Mouse (Mus musculus): ENCODE data around the gene Ank. TPM values are rescaled to one million over a fixed set of nuclear protein-coding genes. Genes with fewer than 3 reads are reported as not detected.

Gene Ank
- polyA plus RNA-seq, 1 experiment: 21.7 TPM

DNA sequence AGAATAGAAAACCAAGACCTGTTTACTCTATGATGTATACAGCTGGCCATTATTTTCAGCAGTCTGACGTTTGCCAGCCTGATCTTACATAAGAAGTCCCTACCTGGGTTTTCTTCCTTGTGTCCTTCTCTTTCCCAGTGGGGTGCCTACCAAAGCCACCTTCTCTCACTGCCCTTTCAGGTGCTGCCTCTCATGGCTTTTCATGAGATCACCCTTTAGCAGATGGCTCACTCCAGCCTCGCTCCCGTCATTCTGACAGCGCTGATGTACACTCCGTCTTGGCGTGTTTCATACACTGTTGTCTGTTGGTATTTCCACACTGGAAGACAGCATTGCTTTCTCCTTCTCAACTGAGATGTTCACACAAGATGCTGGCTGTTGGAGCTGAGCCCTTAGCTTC is 117.1 kb downstream of the Ank start:
- no peak for TF ChIP-seq GATA1 (IDR thresholded peaks at IDR 0.05; ENCODE audit: low read length)

DNA sequence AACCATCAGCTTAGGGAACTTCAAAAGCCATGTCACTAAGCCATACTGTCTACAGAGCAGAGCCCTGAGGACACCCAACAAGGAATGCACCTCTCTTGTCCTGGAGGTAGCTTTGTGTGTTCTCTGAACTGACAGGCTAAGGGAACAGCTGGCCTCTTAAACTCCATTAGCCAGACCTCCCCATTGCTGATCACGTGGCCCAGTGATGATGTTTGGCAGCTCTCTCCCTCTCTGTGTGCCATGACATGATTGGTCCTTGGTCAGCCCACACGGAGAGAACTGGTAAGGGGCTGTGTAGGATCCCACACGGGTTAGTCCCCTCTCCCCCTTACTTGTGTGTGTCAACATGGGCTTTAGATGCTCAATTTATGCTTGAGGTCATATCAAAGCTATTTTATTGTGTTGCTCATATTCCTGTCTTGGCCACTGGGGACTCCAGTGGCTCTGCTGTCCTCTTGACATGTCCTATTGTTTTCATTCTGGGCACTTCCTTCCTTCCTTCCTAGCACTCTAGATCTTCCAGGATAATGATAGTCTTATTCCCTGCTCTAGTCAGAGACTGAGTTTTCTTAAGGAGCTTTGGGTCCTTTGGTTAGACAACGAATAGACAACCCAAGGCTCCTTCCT is 119.1 kb downstream of the Ank start:
- no peak for TF ChIP-seq GATA1 (IDR thresholded peaks at IDR 0.05; ENCODE audit: low read length)

DNA sequence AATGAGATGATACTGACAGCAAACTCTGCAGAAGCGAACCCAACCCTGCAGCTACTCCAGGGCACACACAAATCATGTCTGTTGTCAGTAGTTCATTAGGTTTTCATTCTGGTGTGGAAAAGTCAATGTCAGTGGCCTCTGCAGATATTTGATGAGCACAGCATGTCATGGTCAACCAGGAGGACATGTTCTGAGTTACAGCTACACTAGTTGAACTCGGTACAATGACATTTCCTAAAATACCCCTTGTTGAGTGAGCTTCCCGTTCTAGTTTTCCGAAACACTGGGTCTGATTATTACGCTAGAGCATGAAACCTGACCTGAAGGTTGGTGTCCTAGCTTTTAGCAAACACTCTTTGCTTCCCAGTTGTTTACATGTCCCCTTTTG is 119.6 kb downstream of the Ank start:
- no peak for TF ChIP-seq GATA1 (IDR thresholded peaks at IDR 0.05; ENCODE audit: low read length)

DNA sequence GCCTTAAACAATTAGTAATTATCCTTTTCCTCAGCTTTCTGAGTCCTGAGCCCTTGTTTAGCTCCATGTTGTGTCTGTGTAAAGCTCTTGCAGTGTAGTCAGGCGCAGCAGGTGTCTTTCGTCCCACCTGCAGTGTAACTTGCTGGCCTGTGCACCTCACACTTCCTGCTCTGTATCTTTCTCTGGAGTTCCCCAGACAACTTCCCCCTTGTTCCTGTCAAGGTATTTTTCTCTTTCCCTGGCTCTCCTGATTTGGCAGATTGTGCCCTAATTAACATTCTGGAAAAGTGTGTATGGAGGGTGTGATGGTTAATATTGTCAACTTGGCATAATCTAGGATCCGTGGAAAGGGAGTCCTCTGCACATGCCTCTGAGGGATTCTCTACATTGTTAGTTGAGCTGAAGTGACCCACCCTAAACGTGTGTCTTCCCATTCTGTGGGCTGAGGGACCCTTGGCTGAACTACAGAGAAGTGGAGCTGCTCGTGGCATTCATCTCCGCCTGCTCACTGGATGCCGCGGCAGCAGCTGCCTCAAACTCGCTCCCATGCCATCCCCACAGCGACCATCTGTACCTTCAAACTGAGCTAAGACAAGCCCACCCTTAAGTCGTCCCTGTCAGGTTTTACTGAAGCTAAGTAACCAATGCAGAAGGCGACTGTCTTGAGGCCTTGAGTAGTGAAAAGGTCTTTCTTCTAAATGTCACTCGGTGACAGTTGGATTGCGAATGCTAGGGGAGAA is 121.8 kb downstream of the Ank start:
- TF ChIP-seq GATA1 (IDR thresholded peaks at IDR 0.05; ENCODE audit: low read length): no peak

DNA sequence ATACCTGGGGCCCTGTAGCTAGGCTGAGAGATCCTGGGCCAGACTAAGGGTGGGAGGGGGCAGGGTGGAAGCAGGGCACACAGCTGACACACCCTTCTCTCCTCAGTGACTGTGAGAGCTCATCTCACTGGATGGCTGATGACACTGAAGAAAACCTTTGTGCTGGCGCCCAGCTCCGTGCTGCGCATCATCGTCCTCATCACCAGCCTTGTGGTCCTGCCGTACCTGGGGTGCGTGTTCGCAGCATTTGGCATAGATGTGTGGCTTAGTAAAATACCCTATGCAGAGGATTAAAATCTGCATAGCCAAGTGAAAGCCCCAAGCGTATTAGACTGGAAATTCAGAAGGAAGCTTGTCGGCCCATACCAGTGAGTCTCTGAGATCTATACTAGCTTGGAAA is 124.3 kb downstream of the Ank start:
- TF ChIP-seq GATA1 (IDR thresholded peaks at IDR 0.05; ENCODE audit: low read length): no peak

DNA sequence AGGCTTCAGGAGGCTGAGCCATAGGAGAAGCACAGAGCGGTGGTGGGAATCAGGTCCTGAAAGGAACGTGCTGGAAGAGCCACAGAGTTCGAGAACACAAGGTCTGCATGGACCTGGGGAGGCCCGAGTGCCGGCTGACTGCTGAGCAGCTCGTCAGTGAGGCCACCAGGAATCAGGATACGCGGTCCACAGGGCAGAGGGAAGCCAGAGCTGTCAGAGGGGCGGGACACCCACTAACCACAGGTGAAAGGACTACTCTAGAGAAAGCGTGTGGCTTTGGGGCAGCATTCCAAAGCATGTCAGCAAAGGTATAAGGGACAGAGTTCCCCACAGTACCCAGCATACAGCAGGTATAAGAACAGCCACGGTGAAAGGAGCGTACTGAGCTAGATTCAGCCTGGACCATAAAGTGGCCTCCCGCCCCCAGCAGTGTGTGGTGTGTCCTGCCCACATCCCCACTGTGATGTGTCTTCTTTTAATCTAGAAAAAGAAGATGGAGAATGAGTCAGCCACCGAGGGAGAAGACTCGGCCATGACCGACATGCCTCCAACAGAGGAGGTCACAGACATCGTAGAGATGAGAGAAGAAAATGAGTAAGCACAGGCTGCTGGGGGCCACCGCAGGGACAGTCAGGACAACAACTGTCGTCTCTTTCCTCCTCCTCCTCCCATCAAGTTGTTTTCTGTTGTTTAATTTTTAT is 126.3 kb downstream of the Ank start:
- TF ChIP-seq GATA1 (IDR thresholded peaks at IDR 0.05; ENCODE audit: low read length): no peak

DNA sequence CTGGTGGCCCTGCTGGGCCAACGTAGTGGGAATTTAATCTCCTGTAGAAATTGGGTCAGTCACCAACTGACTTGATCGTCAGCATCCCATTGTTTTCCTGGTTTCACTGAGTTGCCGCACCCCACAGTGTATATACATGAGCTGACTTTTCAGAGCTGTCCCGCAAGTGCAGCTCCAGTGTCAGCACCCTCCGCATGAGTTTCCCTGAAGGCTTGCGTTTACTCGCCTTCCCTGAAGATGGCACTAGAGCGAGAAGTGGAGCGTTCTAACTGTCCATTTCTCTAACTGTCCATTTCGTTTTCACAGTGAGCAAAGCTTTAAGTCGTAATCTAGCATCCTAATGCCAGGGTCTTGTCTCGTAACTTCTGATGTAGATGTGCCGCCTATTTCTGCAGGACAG is 127.2 kb downstream of the Ank start:
- TF ChIP-seq GATA1 (IDR thresholded peaks at IDR 0.05; ENCODE audit: low read length): no peak

DNA sequence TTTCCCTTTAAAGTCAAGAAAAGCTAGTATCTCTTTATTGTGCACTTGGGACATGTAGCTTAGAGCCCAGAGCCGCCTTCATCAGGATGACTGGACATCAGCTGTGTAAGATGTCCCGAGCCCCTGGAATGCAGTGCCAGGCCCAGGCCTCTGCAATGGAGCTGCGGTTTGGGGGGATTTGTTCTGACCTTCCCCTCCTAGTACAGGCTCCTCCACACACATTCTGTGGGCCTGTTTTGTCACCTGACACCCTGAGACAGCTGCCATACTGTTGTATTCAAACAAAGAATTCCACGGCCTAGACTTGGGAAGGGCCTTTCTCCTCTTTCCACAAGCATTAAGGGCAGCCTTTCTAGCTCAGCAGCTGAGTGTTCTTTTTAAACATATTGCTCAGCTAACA is 128.5 kb downstream of the Ank start:
- no peak for TF ChIP-seq GATA1 (IDR thresholded peaks at IDR 0.05; ENCODE audit: low read length)

DNA sequence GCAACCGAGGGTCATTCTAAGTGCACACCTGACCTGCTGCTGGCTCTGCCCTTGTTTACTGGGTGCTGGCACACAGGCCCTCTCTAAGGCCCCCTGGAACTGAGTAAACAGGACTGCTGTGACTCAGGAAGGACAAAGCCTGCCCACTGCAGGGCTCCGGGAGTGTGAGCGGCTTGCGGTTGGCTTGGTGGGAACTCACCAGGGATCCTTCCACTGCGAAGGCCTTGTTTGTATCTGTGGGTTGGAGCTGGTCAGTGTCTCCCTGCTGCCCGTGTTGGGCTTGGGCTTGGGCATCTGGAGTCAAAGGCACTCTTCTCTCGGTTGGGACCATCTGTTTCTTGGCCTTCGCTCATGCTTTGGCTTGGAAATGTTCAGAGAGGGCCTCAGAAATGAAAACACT is 129.1 kb downstream of the Ank start:
- TF ChIP-seq GATA1 (IDR thresholded peaks at IDR 0.05; ENCODE audit: low read length): no peak

DNA sequence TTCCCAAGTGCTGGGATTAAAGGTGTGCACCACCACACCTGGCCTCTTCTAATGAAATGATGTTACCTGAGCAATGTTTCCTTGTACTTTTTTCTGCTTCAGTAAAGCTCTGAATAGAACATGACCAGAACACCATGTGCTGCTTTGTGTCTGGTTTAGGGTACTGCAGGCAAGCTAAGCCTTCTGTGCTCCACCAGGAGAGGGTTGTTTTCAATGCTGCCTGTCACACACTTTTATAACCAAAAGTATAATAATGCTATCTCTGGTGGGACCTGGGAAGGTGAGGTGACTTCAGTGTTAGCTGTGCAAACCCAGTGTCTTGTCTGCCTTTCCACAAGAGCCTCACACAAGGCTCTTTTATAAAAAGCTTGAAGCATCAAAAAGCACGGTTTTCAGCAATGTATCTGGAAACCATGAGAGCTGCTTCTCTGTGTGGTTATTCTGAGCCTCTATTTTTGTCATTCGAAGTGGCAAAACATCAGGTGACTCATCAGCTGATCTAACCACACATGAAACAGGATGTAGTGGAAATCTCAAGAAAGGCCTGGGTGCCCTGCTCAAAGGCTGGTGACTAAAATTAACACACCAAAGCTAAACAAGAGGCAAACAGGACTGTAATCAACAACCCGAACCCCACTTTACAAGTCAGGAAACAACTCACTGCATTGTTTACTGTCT is 130.1 kb downstream of the Ank start:
- no peak for TF ChIP-seq GATA1 (IDR thresholded peaks at IDR 0.05; ENCODE audit: low read length)

DNA sequence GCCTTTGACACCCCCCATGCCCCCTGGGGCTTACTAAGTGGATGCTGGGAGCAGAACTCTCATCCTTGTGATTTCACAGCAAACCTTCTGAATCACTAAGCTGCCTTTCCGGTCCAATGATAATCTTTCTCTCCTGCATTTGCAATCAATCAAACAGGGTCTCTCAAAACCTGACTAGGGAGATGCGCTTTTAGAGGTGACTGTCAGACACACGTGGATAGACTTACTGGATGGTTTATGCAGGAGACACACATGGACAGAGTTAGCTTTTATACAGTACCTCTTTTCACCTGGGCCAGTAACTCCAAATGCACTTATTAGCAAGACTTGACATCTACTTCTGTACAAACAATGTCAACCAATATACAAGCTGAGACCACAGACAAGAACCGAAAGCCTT is 131.0 kb downstream of the Ank start:
- no peak for TF ChIP-seq GATA1 (IDR thresholded peaks at IDR 0.05; ENCODE audit: low read length)

DNA sequence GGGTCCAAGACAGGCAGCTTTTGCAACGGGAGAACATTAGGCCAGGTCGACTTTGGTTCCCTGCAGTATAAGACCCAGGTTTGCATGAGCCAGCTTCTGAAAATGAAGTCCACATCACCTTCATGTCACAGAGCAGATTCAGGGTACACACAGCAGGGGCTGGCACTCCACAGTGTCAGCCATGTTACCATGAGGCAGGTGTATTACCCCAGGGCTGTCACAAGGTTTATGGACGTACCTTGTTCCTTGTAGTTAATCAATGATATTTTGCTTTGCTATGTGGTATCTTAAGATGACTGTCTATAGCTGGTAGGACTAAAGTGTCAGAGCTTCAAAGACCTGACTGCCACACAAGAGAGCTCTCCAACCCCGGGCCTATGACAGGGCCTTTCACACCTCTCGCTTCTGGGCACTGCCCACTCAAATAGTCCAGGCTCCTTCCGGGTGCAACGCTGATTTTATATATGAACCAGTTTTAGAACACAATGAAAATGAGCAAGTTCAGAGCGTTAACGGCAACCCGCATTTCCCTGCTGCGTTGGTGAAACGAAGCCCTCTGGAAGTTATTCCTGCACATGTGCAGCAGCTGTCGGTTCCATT is 132.4 kb downstream of the Ank start:
- no peak for TF ChIP-seq GATA1 (IDR thresholded peaks at IDR 0.05; ENCODE audit: low read length)

DNA sequence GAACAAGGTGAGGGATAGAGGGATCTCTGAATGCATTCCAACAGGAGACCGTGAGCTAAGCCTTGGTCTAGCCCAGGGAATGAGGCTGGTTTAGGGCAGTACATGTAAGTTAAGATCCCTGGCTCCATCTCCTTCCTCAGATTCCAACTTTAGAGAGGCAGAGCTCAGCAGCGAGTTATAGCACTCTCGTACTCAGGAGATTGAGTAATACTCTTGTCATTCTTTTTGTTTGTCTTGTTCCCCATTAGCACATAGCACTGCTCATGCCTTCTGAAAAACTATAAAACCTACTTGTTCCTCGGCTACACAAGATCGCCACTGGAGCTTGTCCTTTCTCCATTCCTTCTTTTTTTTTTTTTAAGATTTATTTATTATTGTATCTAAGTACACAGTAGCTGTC is 134.0 kb downstream of the Ank start:
- TF ChIP-seq GATA1 (IDR thresholded peaks at IDR 0.05; ENCODE audit: low read length): no peak

DNA sequence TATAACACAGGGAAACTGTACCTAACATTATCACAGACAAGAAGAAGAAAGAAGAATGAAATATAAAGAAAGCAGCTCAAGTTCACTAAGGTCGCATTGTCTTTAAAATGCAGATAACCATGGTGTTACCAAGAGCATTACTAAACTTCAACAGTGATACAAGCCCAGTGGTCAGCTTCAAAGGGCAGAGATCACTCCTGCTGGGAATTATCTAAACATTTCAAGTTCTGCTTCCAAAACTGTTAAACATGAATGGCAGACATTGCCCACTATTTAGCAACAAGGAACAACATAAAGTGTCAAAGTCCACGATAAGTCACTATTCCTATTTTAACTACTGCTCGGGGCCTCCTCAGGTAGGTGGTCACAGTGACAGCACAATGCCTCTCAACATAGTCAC is 138.1 kb downstream of the Ank start:
- no peak for TF ChIP-seq GATA1 (IDR thresholded peaks at IDR 0.05; ENCODE audit: low read length)

DNA sequence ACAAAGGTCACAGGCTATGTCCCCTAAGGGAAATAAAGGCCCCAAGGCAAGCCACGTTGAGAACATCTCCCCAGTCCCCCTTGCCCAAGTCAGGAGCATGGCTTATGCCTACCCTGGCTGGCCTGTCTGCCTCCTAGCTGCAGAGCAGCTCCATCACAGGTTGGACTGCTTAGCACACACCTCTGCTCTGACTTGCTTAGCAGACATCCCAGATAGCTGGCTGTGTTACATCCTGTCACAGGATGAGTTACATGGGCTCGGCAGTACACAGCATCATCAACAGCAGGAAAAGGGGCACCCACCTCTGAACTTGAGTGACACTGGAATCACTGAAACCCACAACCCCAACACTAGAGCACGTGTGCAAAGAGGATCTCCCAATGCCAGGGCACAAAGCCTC is 138.8 kb downstream of the Ank start:
- TF ChIP-seq GATA1 (IDR thresholded peaks at IDR 0.05; ENCODE audit: low read length): no peak

DNA sequence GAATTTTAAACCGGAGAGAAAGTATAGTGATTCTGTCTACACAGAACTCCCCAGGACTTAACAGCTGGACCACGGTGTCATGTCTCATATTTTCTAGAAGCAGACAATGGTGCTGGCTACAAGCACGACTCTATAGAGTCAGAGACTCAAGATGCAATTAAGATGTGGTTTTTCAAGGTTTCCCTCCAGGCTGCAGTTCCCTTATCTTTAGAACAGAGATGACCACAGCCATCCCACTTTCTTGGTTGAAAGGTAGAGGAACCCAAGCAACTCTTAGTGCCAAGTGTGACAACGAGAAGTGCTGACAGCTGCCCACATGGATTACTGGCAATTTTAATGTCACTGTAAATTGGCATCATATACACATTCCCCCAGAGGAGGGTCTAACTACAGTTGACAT is 143.1 kb downstream of the Ank start:
- no peak for TF ChIP-seq GATA1 (IDR thresholded peaks at IDR 0.05; ENCODE audit: low read length)
